Mouse (Mus musculus) CH12.LX (cell line): ENCODE measurements at regions not wholly inside any gene's neighbourhood (a gene's known extent, or its start where the extent isn't known, plus 50 kb on each side); places are given as distances from the start of the nearest gene placed in this dataset.

Source experiments
- DNase-seq: peaks from one replicate; pipeline ENCODE4 v3.0.0-alpha.2; 2013; ENCODE audit errors: extremely low read depth
- H3K27ac ChIP-seq: 2 replicates; pipeline ENCODE4 v1.5.1; 2012; ENCODE audit warnings: low read depth, mild to moderate bottlenecking, control low read depth, moderate library complexity; ENCODE audit not compliant: insufficient read depth
- H3K27me3 ChIP-seq: replicated peaks from 2 replicates; pipeline ENCODE3; 2012; ENCODE audit warnings: inconsistent platforms
- H3K36me3 ChIP-seq, 2 experiments: replicated peaks in 1 of 2; 2 replicates each; pipeline versions ENCODE3 to v1.6.1; 2012; ENCODE audit warnings: inconsistent platforms in 1 of 2, low read length in 1 of 2, mild to moderate bottlenecking in 1 of 2, mixed read lengths in 1 of 2, moderate library complexity in 1 of 2; ENCODE audit not compliant: control insufficient read depth in 1 of 2, insufficient read depth in 1 of 2
- H3K4me1 ChIP-seq, 2 experiments: 2 replicates each; pipeline ENCODE4 v1.6.1; 2012; ENCODE audit warnings: inconsistent platforms in 1 of 2, moderate library complexity in 1 of 2; ENCODE audit not compliant: insufficient read depth in 2 of 2, control insufficient read depth in 1 of 2
- H3K4me2 ChIP-seq: 2 replicates; pipeline ENCODE4 v1.6.1; 2012; ENCODE audit warnings: low read depth, mild to moderate bottlenecking, control low read depth; ENCODE audit not compliant: poor library complexity, insufficient read depth, severe bottlenecking
- H3K4me3 ChIP-seq, 3 experiments: fragments of 150-350 bp in 1 of 3; sonication (generic) in 1 of 3; replicated peaks in 1 of 3; 2 replicates each; pipeline versions ENCODE3 to v1.5.1; 2011 to 2012; ENCODE audit warnings: low read depth in 2 of 3, low read length in 2 of 3, mild to moderate bottlenecking in 2 of 3, moderate library complexity in 2 of 3, control low read depth in 1 of 3, improper control_type of control experiment in 1 of 3, inconsistent platforms in 1 of 3, mixed read lengths in 1 of 3; ENCODE audit not compliant: poor library complexity in 1 of 3
- H3K79me2 ChIP-seq: replicated peaks from 2 replicates; pipeline ENCODE4 v1.6.1; 2012; ENCODE audit warnings: mild to moderate bottlenecking, moderate library complexity; ENCODE audit not compliant: control insufficient read depth, poor library complexity, insufficient read depth, severe bottlenecking; ENCODE audit errors: extremely low read depth
- H3K9ac ChIP-seq: 2 replicates; pipeline ENCODE4 v1.6.1; 2012; ENCODE audit warnings: low read depth, mild to moderate bottlenecking, control low read depth, moderate library complexity; ENCODE audit not compliant: insufficient read depth
- H3K9me3 ChIP-seq: replicated peaks from 2 replicates; pipeline ENCODE3; 2012; ENCODE audit warnings: low read length, inconsistent platforms, mixed read lengths
- BHLHE40 ChIP-seq: IDR thresholded peaks from 2 replicates; pipeline ENCODE4 v1.6.1; 2011; ENCODE audit warnings: mild to moderate bottlenecking, low read depth, low read length, improper control_type of control experiment
- CHD1 ChIP-seq: IDR thresholded peaks from 2 replicates; pipeline ENCODE4 v1.6.1; 2012; ENCODE audit warnings: low read depth, low read length, improper control_type of control experiment, inconsistent platforms
- CTCF ChIP-seq, 2 experiments: IDR thresholded peaks in 1 of 2; conservative IDR thresholded peaks in 1 of 2; 2 replicates each; pipeline ENCODE4 v1.5.1; 2011 to 2012; ENCODE audit warnings: low read depth in 2 of 2, low read length in 2 of 2, improper control_type of control experiment in 1 of 2, inconsistent platforms in 1 of 2, mild to moderate bottlenecking in 1 of 2, moderate library complexity in 1 of 2
- ELF1 ChIP-seq: IDR thresholded peaks from 2 replicates; pipeline ENCODE4 v1.6.1; 2014; ENCODE audit warnings: low read depth, mild to moderate bottlenecking, inconsistent platforms, low read length, improper control_type of control experiment
- EP300 ChIP-seq: IDR thresholded peaks from 2 replicates; pipeline ENCODE4 v1.6.1; 2011; ENCODE audit warnings: low read length, improper control_type of control experiment
- GABPA ChIP-seq: IDR thresholded peaks from 2 replicates; pipeline ENCODE4 v1.6.1; 2012; ENCODE audit warnings: low read depth, low read length, improper control_type of control experiment, inconsistent platforms; ENCODE audit not compliant: insufficient replicate concordance
- HCFC1 ChIP-seq: IDR thresholded peaks from 2 replicates; pipeline ENCODE4 v1.6.1; 2012; ENCODE audit warnings: low read depth, mild to moderate bottlenecking, inconsistent platforms, low read length, improper control_type of control experiment
- IRF4 ChIP-seq: IDR thresholded peaks from 2 replicates; pipeline ENCODE4 v1.6.1; 2014; ENCODE audit warnings: low read depth, mild to moderate bottlenecking, inconsistent platforms, low read length, improper control_type of control experiment
- JUN ChIP-seq: IDR thresholded peaks from 2 replicates; pipeline ENCODE4 v1.6.1; 2011; ENCODE audit warnings: low read depth, mild to moderate bottlenecking, low read length, improper control_type of control experiment, moderate library complexity; ENCODE audit not compliant: insufficient read depth
- KAT2A ChIP-seq: IDR thresholded peaks from 2 replicates; pipeline ENCODE4 v1.6.1; 2012; ENCODE audit warnings: low read length, improper control_type of control experiment, inconsistent platforms; ENCODE audit not compliant: insufficient replicate concordance
- MAFK ChIP-seq: IDR thresholded peaks from 2 replicates; pipeline ENCODE4 v1.6.1; 2011; ENCODE audit warnings: low read length, improper control_type of control experiment; ENCODE audit not compliant: insufficient replicate concordance
- MAZ ChIP-seq: IDR thresholded peaks from 2 replicates; pipeline ENCODE4 v1.6.1; 2012; ENCODE audit warnings: low read depth, mild to moderate bottlenecking, inconsistent platforms, low read length, improper control_type of control experiment, moderate library complexity
- MEF2A ChIP-seq: IDR thresholded peaks from 2 replicates; pipeline ENCODE4 v1.6.1; 2014; ENCODE audit warnings: low read depth, mild to moderate bottlenecking, inconsistent platforms, low read length, improper control_type of control experiment, borderline replicate concordance
- MXI1 ChIP-seq: IDR thresholded peaks from 2 replicates; pipeline ENCODE4 v1.6.1; 2011; ENCODE audit warnings: mild to moderate bottlenecking, low read depth, low read length, improper control_type of control experiment
- RCOR1 ChIP-seq: conservative IDR thresholded peaks from 2 replicates; pipeline ENCODE4 v1.6.1; 2012; ENCODE audit warnings: low read depth, mild to moderate bottlenecking, inconsistent platforms, low read length, improper control_type of control experiment
- SIN3A ChIP-seq: IDR thresholded peaks from 2 replicates; pipeline ENCODE4 v1.6.1; 2012; ENCODE audit warnings: low read length, improper control_type of control experiment, inconsistent platforms
- SMC3 ChIP-seq: IDR thresholded peaks from 2 replicates; pipeline ENCODE4 v1.6.1; 2011; ENCODE audit warnings: low read depth, low read length, improper control_type of control experiment
- TBP ChIP-seq: conservative IDR thresholded peaks from 2 replicates; pipeline ENCODE4 v1.6.1; 2011; ENCODE audit warnings: low read depth, low read length, improper control_type of control experiment
- USF1 ChIP-seq: IDR thresholded peaks from 2 replicates; pipeline ENCODE4 v1.6.1; 2014; ENCODE audit warnings: low read depth, mild to moderate bottlenecking, inconsistent platforms, low read length, improper control_type of control experiment
- USF2 ChIP-seq: conservative IDR thresholded peaks from 2 replicates; pipeline ENCODE4 v1.6.1; 2011; ENCODE audit warnings: low read depth, low read length, improper control_type of control experiment
- ZC3H11A ChIP-seq: IDR thresholded peaks from 2 replicates; pipeline ENCODE4 v1.6.1; 2012; ENCODE audit warnings: low read depth, mild to moderate bottlenecking, inconsistent platforms, low read length, improper control_type of control experiment
- ZMIZ1 ChIP-seq: IDR thresholded peaks from 2 replicates; pipeline ENCODE4 v1.6.1; 2012; ENCODE audit warnings: low read depth, mild to moderate bottlenecking, inconsistent platforms, low read length, improper control_type of control experiment
- ZNF384 ChIP-seq: IDR thresholded peaks from 2 replicates; pipeline ENCODE4 v1.6.1; 2012; ENCODE audit warnings: low read depth, low read length, improper control_type of control experiment, inconsistent platforms
- dilution Hi-C: fragments of 300-500 bp; cut with MboI; formaldehyde crosslinking; loops from 2 replicates; pipeline ENCODE4 v1.14.3; 2020; ENCODE audit warnings: low sequenced_read_pairs; ENCODE audit not compliant: extremely low pct_unique_long_range_greater_than_20kb, extremely low pct_ligation_motif_present
- in situ Hi-C: fragments of 300-500 bp; cut with MboI; formaldehyde crosslinking; loops from 3 replicates; pipeline ENCODE4 v1.14.3; 2019; ENCODE audit warnings: low sequenced_read_pairs, low pct_ligation_motif_present, low pct_unique_long_range_greater_than_20kb, mixed read lengths

- Histone ChIP-seq H3K4me3 (no peak overlapping the region), H3K27me3 (no peaks in the 10 kb centered on the region), H3K79me2 (no peaks in the 10 kb centered on the region), H3K27ac (no peak overlapping the region), H3K36me3 (no peaks in the 10 kb centered on the region), H3K4me1 (no peaks in the 10 kb centered on the region), H3K4me2 (no peak overlapping the region), H3K9ac (no peak overlapping the region), H3K9me3 (no peaks in the 10 kb centered on the region)
- no peak for DNase-seq
- dilution Hi-C loops (no loop called here), in situ Hi-C loops (no loop called here)
- TF ChIP-seq CHD1 (no peak), CTCF (conservative IDR thresholded peaks at IDR 0.05 in 1 of 2, IDR thresholded peaks at IDR 0.05 in 1 of 2; ENCODE audit: low read depth in 2 of 2, low read length in 2 of 2) (no peak), TBP (no peak), ZMIZ1 (no peak), IRF4 (no peak), JUN (no peak)
These were observed 2599.4 kb upstream of the Gm7489 start for GRCm38 (mm10) chr15:51285334-51285733.

GRCm38 (mm10) chr15:51286352-51286751 lies 2598.4 kb upstream of the Gm7489 start:
- Histone ChIP-seq H3K27me3 (no peaks in the 10 kb centered on the region), H3K9me3 (no peaks in the 10 kb centered on the region), H3K27ac (no peak overlapping the region), H3K4me3 (no peak overlapping the region), H3K4me2 (no peak overlapping the region), H3K9ac (no peak overlapping the region), H3K36me3 (no peaks in the 10 kb centered on the region), H3K4me1 (no peaks in the 10 kb centered on the region), H3K79me2 (no peaks in the 10 kb centered on the region)
- no peak for DNase-seq
- in situ Hi-C loops (no loop called here), dilution Hi-C loops (no loop called here)
- TF ChIP-seq USF2 (no peak), GABPA (no peak), RCOR1 (no peak), TBP (no peak), MAZ (no peak), ZNF384 (no peak), MXI1 (no peak), BHLHE40 (no peak), SIN3A (no peak), SMC3 (no peak), MAFK (no peak), ZC3H11A (no peak), MEF2A (no peak), HCFC1 (no peak), USF1 (no peak), KAT2A (no peak), ZMIZ1 (no peak), ELF1 (no peak), EP300 (no peak), IRF4 (no peak)
